Mouse (Mus musculus): Measurements from ENCODE around the gene Sema6b.

DNA sequence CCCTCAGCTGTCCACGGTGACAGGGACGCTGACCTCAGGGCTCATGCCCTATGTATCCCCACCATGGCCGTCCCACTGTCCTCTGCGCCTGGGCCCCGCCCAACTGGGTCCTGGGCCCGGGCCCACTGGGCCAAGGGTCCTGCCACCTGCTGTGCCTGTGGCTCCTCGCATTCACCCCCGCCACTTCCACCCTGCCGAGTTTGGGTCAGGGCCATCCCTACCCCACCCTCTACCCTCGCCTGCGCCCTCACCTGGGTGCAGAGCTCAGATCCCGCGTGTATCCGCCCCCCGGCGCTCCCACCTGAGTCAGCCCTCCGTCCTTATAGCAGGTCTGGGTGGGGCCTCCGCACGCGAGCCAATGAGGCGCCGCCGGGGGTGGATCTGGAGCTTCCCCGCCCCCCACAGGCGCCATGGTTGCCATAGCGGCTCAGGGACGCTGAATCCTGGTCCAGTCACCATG, 22.9 kb downstream of the Sema6b start, which contains the start of gene Plin5:
- TF ChIP-seq CTCF (IDR thresholded peaks at IDR 0.05; ENCODE audit: insufficient read depth, low read depth, low read length), result no peak
- TF ChIP-seq POLR2A (IDR thresholded peaks at IDR 0.05; ENCODE audit: insufficient read depth, low read depth, low read length), result no peak

All from olfactory bulb, adult 2 months (tissue).